Mouse (Mus musculus): ENCODE measurements around the gene Cgnl1. TPM values are rescaled to one million over a fixed set of nuclear protein-coding genes. Genes with fewer than 3 reads are reported as not detected.

The Cgnl1 gene
- polyA plus RNA-seq, 1 experiment from 2014 or later: 4.3 TPM

GRCm38 (mm10) chr9:71753981-71754380, 17.4 kb downstream of the Cgnl1 start:
- 70% methylated on average over 4 of the region's 4 CpGs for whole genome bisulfite sequencing
- no peak overlapping the region for H3K27ac ChIP-seq (ENCODE audit: low read depth, low read length)
- TF ChIP-seq CTCF (IDR thresholded peaks at IDR 0.05; ENCODE audit: low read depth): no peak
- no peak overlapping the region for H3K4me3 ChIP-seq (ENCODE audit: low read depth, low read length)
- H3K9ac ChIP-seq (ENCODE audit: low read depth, low read length): no peak overlapping the region
- no peak overlapping the region for H3K4me2 ChIP-seq (replicated peaks; ENCODE audit: low read depth)
- no peaks in the 10 kb centered on the region for H3K36me3 ChIP-seq (ENCODE audit: control insufficient read depth, insufficient read depth)
- H3K27me3 ChIP-seq (replicated peaks; ENCODE audit: control insufficient read depth, insufficient read depth, low read length): no peaks in the 10 kb centered on the region
- peaks cover 7% of the 10 kb centered on the region for H3K4me1 ChIP-seq (replicated peaks; ENCODE audit: control insufficient read depth, insufficient read depth, low read length)
- ATAC-seq: no peak
- H3K9me3 ChIP-seq (ENCODE audit: control insufficient read depth): no peaks in the 10 kb centered on the region

GRCm38 (mm10) chr9:71753529-71753928, 17.9 kb downstream of the Cgnl1 start:
- Histone ChIP-seq H3K36me3 (ENCODE audit: control insufficient read depth, insufficient read depth) (no peaks in the 10 kb centered on the region), H3K27ac (ENCODE audit: low read depth, low read length) (no peak overlapping the region), H3K4me2 (replicated peaks; ENCODE audit: low read depth) (no peak overlapping the region), H3K4me1 (replicated peaks; ENCODE audit: control insufficient read depth, insufficient read depth, low read length) (peaks cover 7% of the 10 kb centered on the region), H3K9me3 (ENCODE audit: control insufficient read depth) (no peaks in the 10 kb centered on the region), H3K27me3 (replicated peaks; ENCODE audit: control insufficient read depth, insufficient read depth, low read length) (no peaks in the 10 kb centered on the region), H3K9ac (ENCODE audit: low read depth, low read length) (no peak overlapping the region), H3K4me3 (ENCODE audit: low read depth, low read length) (no peak overlapping the region)
- no peak for ATAC-seq
- 73% methylated on average over 4 of the region's 4 CpGs for WGBS
- no peak for TF ChIP-seq CTCF (IDR thresholded peaks at IDR 0.05; ENCODE audit: low read depth)

GRCm38 (mm10) chr9:71753117-71753516, 18.3 kb downstream of the Cgnl1 start:
- no peak for ATAC-seq
- WGBS: 42% methylated on average over 2 of the region's 2 CpGs

GRCm38 (mm10) chr9:71750015-71750672, 21.3 kb downstream of the Cgnl1 start:
- H3K9ac ChIP-seq (ENCODE audit: low read depth, low read length): no peak overlapping the region
- no peak for TF ChIP-seq CTCF (IDR thresholded peaks at IDR 0.05; ENCODE audit: low read depth)
- no peaks in the 10 kb centered on the region for H3K9me3 ChIP-seq (ENCODE audit: control insufficient read depth)
- WGBS: 16% methylated on average over 4 of the region's 4 CpGs
- no peaks in the 10 kb centered on the region for H3K36me3 ChIP-seq (ENCODE audit: control insufficient read depth, insufficient read depth)
- no peaks in the 10 kb centered on the region for H3K27me3 ChIP-seq (replicated peaks; ENCODE audit: control insufficient read depth, insufficient read depth, low read length)
- no peak overlapping the region for H3K4me2 ChIP-seq (replicated peaks; ENCODE audit: low read depth)
- no peak for ATAC-seq
- H3K4me3 ChIP-seq (ENCODE audit: low read depth, low read length): no peak overlapping the region
- no peak overlapping the region for H3K27ac ChIP-seq (ENCODE audit: low read depth, low read length)
- H3K4me1 ChIP-seq (replicated peaks; ENCODE audit: control insufficient read depth, insufficient read depth, low read length): peaks cover 7% of the 10 kb centered on the region

More at GRCm38 (mm10) chr9:71753117-71753516, 18.3 kb downstream of the Cgnl1 start:
- no peak for TF ChIP-seq CTCF (IDR thresholded peaks at IDR 0.05; ENCODE audit: low read depth)
- Histone ChIP-seq H3K27me3 (replicated peaks; ENCODE audit: control insufficient read depth, insufficient read depth, low read length) (no peaks in the 10 kb centered on the region), H3K4me3 (ENCODE audit: low read depth, low read length) (no peak overlapping the region), H3K4me2 (replicated peaks; ENCODE audit: low read depth) (no peak overlapping the region), H3K9ac (ENCODE audit: low read depth, low read length) (no peak overlapping the region), H3K4me1 (replicated peaks; ENCODE audit: control insufficient read depth, insufficient read depth, low read length) (peaks cover 7% of the 10 kb centered on the region), H3K9me3 (ENCODE audit: control insufficient read depth) (no peaks in the 10 kb centered on the region), H3K27ac (ENCODE audit: low read depth, low read length) (no peak overlapping the region), H3K36me3 (ENCODE audit: control insufficient read depth, insufficient read depth) (no peaks in the 10 kb centered on the region)

GRCm38 (mm10) chr9:71746405-71746804, 25.0 kb downstream of the Cgnl1 start:
- H3K4me2 ChIP-seq (replicated peaks; ENCODE audit: low read depth): no peak overlapping the region
- peaks cover 7% of the 10 kb centered on the region for H3K4me1 ChIP-seq (replicated peaks; ENCODE audit: control insufficient read depth, insufficient read depth, low read length)
- H3K9me3 ChIP-seq (ENCODE audit: control insufficient read depth): no peaks in the 10 kb centered on the region
- H3K36me3 ChIP-seq (ENCODE audit: control insufficient read depth, insufficient read depth): no peaks in the 10 kb centered on the region
- 62% methylated on average over 4 of the region's 4 CpGs for WGBS
- H3K9ac ChIP-seq (ENCODE audit: low read depth, low read length): no peak overlapping the region
- H3K4me3 ChIP-seq (ENCODE audit: low read depth, low read length): no peak overlapping the region
- no peaks in the 10 kb centered on the region for H3K27me3 ChIP-seq (replicated peaks; ENCODE audit: control insufficient read depth, insufficient read depth, low read length)
- no peak for ATAC-seq
- H3K27ac ChIP-seq (ENCODE audit: low read depth, low read length): no peak overlapping the region
- TF ChIP-seq CTCF (IDR thresholded peaks at IDR 0.05; ENCODE audit: low read depth): no peak

GRCm38 (mm10) chr9:71738081-71738930, 33.1 kb downstream of the Cgnl1 start:
- Histone ChIP-seq H3K4me1 (replicated peaks; ENCODE audit: control insufficient read depth, insufficient read depth, low read length) (no peaks in the 10 kb centered on the region; the same call in 1 of the 2 replicates), H3K9ac (ENCODE audit: low read depth, low read length) (no peak overlapping the region), H3K9me3 (ENCODE audit: control insufficient read depth) (no peaks in the 10 kb centered on the region), H3K27me3 (replicated peaks; ENCODE audit: control insufficient read depth, insufficient read depth, low read length) (no peaks in the 10 kb centered on the region), H3K4me3 (ENCODE audit: low read depth, low read length) (no peak overlapping the region), H3K27ac (ENCODE audit: low read depth, low read length) (no peak overlapping the region), H3K36me3 (ENCODE audit: control insufficient read depth, insufficient read depth) (no peaks in the 10 kb centered on the region), H3K4me2 (replicated peaks; ENCODE audit: low read depth) (no peak overlapping the region)
- 65% methylated on average over 12 of the region's 12 CpGs for WGBS
- ATAC-seq: no peak
- no peak for TF ChIP-seq CTCF (IDR thresholded peaks at IDR 0.05; ENCODE audit: low read depth)

Data from intestine, postnatal 0 days (tissue).